Mouse (Mus musculus) myocyte (in vitro differentiated cells): ENCODE results near the gene Hecw1.

ENCODE experiments used
- CEBPB ChIP-seq: IDR thresholded peaks from 2 replicates; pipeline ENCODE4 v1.6.1; 2011; ENCODE audit warnings: mild to moderate bottlenecking, moderate library complexity; ENCODE audit not compliant: poor library complexity, insufficient read depth, severe bottlenecking
- E2F4 ChIP-seq: IDR thresholded peaks from one replicate; pipeline ENCODE4 v1.6.1; 2011; ENCODE audit warnings: mild to moderate bottlenecking, control low read depth, moderate library complexity; ENCODE audit not compliant: insufficient read depth
- MAX ChIP-seq: IDR thresholded peaks from one replicate; pipeline ENCODE4 v1.6.1; 2011; ENCODE audit warnings: low read depth, mild to moderate bottlenecking, control low read depth
- MYOD1 ChIP-seq, 3 experiments: IDR thresholded peaks; one replicate each; pipeline ENCODE4 v1.6.1; 2011; ENCODE audit warnings: control low read depth in 2 of 3, low read depth in 2 of 3, mild to moderate bottlenecking in 2 of 3, moderate library complexity in 1 of 3; ENCODE audit not compliant: insufficient read length in 2 of 3, control insufficient read depth in 1 of 3
- MYOG ChIP-seq, 3 experiments: IDR thresholded peaks; one replicate each; pipeline ENCODE4 v1.6.1; 2011; ENCODE audit warnings: control low read depth in 2 of 3, low read depth in 2 of 3, mild to moderate bottlenecking in 2 of 3; ENCODE audit not compliant: insufficient read length in 2 of 3, control insufficient read depth in 1 of 3, insufficient read depth in 1 of 3
- POLR2A ChIP-seq: IDR thresholded peaks from one replicate; pipeline ENCODE4 v1.6.1; 2011; ENCODE audit warnings: low read depth, mild to moderate bottlenecking, control low read depth, moderate library complexity; ENCODE audit not compliant: insufficient read length
- POLR2AphosphoS2 ChIP-seq: IDR thresholded peaks from one replicate; pipeline ENCODE4 v1.6.1; 2011; ENCODE audit warnings: low read depth, control low read depth; ENCODE audit not compliant: insufficient read length
- REST ChIP-seq: IDR thresholded peaks from one replicate; pipeline ENCODE4 v1.6.1; 2011; ENCODE audit warnings: mild to moderate bottlenecking, control low read depth, moderate library complexity; ENCODE audit not compliant: insufficient read depth, insufficient read length
- SRF ChIP-seq: IDR thresholded peaks from one replicate; pipeline ENCODE4 v1.6.1; 2011; ENCODE audit warnings: low read depth; ENCODE audit not compliant: control insufficient read depth, insufficient read length
- TCF12 ChIP-seq: IDR thresholded peaks from one replicate; pipeline ENCODE4 v1.6.1; 2011; ENCODE audit warnings: mild to moderate bottlenecking, control low read depth; ENCODE audit not compliant: poor library complexity, insufficient read depth, severe bottlenecking
- TCF3 ChIP-seq: IDR thresholded peaks from one replicate; pipeline ENCODE4 v1.6.1; 2011; ENCODE audit warnings: low read depth, control low read depth; ENCODE audit not compliant: insufficient read length
- USF1 ChIP-seq: IDR thresholded peaks from one replicate; pipeline ENCODE4 v1.6.1; 2011; ENCODE audit warnings: low read depth, mild to moderate bottlenecking, control low read depth, moderate library complexity

DNA sequence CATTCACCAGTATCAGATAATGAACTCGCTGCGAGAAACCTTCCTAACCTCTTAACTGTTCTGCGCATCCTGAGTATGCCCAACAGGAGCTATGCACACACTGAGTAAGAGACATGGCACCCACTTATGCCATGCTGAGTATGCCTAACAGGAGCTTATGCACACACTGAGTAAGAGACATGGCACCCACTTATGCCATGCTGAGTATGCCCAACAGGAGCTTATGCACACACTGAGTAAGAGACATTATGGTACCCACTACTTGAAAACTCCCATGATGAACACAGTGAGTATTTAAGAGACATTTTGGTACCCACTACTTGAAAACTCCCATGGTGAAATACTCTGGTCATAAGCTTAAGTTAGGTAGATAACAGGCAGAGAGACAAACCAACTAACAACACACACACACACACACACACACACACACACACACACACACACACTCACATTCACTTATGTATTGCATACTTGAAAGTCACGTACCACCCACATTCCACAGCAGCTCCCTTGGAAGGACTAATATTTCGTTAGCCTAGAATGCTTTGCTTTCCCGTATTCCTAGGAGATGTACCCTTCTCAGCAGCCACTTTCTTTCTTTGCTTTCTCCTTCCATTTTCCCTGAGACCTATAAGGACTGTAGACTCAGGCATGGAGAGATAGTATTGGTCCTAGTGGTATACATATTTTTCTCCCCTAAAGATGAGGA lies 94.0 kb downstream of the Hecw1 start:
- TF ChIP-seq REST = no peak
- no peak for TF ChIP-seq USF1
- no peak for TF ChIP-seq POLR2A
- no peak for TF ChIP-seq TCF12
- TF ChIP-seq MYOD1 (IDR thresholded peaks at IDR 0.05; ENCODE audit: control insufficient read depth in 1 of 3, insufficient read length in 2 of 3, low read depth in 2 of 3) = no peak
- no peak for TF ChIP-seq CEBPB
- no peak for TF ChIP-seq POLR2AphosphoS2
- TF ChIP-seq MYOG (IDR thresholded peaks at IDR 0.05; ENCODE audit: control insufficient read depth in 1 of 3, insufficient read depth in 1 of 3, insufficient read length in 2 of 3, low read depth in 2 of 3) = no peak
- no peak for TF ChIP-seq MAX
- TF ChIP-seq SRF = no peak
- TF ChIP-seq E2F4 = no peak
- TF ChIP-seq TCF3 = no peak
